Mouse (Mus musculus) brain, embryonic 18.5 days (tissue): ENCODE data around the gene Lama5.

Experiments used
- DNase-seq: peaks from one replicate; pipeline ENCODE4 v3.0.0-alpha.2; 2012; ENCODE audit warnings: low read depth, low spot score

Lama5 gene

DNA sequence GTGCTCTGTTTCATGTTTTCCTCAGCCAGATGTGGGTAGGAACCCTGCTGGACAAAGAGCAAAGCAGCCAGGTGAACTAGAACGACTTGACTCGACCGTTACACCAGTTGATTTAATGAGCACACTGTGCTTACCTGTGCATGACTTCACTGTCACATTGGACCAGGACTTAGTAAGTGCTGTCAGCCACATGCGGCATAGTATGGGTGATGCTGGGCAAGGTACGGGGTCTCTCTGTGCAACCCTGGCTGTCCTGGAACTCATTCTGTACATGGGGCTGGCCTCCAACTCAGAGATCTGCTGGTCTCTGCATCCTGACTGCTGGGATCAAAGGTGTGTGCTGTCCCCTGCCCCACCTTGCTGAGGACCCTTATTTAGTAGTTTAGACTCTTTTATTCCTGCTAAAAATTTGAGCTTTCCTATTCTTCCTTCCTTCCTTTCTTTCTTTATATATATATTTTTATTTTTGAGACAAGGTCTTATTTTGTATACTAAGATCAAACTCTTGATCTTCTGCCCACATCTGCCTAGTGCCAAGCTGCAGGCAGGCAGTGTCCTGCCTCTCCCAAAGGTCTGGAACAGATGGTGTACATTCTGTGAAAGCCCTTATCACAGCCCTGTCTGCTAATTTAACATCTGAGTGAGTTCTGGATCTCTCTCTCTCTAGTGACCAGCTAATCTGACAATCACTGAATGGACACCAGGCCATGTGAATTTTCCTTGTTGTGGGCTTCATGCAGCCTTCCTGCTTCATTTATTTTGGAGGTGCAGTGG lies 29.0 kb upstream of the Lama5 start:
- DNase-seq = no peak

GRCm38 (mm10) chr2:180251838-180252237 lies 26.2 kb upstream of the Lama5 start:
- DNase-seq = no peak

DNA sequence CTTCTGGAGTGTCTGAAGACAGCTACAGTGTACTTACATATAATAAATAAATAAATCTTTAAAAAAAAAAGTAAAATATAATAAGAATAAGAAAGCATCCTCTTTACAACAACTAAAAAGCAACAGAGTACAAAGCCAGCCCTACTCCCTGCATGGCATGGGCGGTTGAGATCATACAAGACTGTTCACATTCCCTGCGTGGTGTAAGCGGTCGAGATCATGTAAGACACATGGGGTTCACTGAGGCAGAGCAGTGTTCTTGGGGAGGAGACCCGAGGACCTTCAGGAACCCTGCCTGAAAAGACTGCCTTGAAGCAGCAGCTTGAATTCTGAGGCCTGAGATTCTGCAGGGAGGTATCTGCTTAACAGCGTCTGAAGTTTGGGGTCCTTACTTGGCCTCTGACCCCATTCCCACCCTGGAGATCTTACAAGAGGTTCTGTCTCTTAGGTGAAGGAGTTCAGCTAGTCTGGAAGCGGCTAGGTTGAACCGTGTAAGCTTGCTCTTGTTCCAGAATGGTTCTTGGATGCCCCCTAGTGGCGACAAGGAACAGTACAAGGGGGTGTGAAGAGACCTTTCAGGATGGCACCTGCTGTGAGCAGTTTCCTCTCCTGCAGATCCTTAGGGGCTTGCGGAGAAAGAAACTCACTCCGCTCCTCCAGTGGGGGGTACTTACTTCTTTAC lies 25.4 kb upstream of the Lama5 start:
- peak; percentile 72 for DNase-seq

GRCm38 (mm10) chr2:180248947-180249660 lies 23.4 kb upstream of the Lama5 start:
- no peak for DNase-seq

DNA sequence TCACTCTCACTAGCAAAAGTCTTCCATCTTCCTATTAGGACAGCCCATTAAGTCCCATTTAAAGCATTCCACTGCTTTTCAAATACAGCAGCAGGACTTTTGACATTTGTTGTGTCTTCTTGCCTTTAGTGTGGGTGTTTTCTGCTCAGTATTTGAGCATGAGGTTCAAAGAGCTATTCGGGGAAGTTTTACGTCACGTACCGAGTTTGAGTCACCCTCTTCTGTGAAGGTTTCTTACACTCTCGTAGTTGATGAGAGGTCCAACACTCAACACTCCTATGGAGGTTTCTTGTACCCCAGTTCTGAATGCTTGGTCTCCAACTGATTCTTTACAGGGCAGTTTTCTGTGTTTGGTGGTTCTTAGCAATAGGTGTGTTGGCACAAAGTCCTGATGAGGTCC lies 22.3 kb upstream of the Lama5 start:
- no peak for DNase-seq

GRCm38 (mm10) chr2:180243108-180243507 lies 17.4 kb upstream of the Lama5 start:
- DNase-seq = no peak

DNA sequence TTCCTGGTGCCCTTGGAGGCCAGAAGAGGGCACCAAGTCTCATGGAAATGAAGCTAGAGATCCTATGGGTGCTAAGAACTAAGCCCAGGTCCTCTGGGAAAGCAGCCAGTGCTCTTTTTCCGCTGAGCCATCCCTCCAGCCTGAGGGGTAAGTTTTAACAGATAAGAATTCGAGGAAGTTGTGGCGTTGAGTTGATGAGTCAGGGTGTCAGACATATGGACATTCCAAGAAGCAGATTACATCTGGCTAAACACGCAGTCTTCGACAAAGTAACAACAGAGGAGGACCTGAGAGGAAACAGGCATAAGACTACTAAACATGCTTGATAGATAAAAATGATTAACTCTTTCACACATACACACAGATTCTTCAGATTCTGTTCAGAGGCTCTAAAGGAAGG lies 12.9 kb upstream of the Lama5 start:
- no peak for DNase-seq

GRCm38 (mm10) chr2:180237601-180238345 lies 12.1 kb upstream of the Lama5 start:
- DNase-seq = no peak

- no peak for DNase-seq
Observed at GRCm38 (mm10) chr2:180236930-180237329, 11.3 kb upstream of the Lama5 start.

DNA sequence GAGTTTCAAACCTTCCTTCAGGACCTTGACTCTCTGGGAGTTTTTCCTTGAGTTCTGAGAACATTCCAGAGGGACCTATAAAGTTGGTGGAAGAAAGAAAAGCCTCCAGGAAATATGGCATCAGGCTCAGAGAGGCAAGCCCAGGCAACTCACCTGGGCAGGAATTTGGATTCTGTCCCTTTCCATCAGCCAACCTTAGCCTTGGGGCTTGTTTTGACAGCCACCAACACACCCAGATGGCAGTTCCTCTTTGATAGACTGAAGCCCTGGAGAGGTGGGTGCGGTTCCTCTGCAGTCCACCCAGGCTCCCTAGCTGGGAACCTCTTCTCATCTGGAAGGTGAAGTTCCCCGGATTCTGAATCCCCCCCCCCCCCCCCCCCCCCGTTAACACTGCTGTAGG lies 10.8 kb upstream of the Lama5 start:
- DNase-seq = no peak

DNA sequence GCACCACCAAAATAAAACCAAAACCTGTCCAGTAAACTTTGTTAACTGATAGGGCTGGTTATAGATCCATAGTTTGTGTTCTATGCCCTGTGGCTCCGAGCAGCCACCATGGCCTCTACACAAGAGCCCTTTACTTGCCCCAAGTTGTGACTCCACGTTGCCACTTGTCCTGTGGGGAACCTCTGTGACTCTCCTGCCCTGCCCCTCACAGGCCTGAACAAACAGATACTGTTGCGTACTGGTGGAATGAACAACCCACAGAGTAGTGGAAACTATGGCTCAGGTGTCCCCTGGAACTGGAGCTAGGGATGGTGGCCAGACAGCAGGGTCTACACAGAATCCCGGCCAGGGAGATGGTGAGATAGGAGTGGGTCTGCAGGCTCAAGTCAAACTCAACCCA lies 10.1 kb upstream of the Lama5 start:
- DNase-seq = no peak

DNA sequence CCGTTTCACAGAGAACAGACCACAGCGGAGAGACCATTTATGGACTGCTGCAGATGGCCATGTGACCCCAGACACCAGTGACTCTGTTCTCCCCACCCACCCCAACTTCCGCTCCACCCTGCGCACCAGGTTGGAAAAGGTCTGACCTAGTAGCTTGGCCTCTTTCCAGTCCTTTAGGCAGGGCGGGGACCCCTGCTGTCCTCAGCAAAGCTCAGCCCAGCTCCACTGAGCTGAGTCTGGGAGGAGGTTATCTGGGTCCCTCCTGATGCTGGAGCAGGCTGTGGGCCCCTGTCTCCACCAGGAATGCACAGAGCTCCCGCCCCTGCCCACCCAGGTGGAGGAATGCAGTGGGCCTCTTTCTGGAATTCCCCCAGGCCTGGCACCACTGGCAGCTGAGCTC lies 9.3 kb upstream of the Lama5 start:
- no peak for DNase-seq

- DNase-seq = no peak
Observed at GRCm38 (mm10) chr2:180234353-180234752, 8.7 kb upstream of the Lama5 start.

- DNase-seq = no peak
Observed at GRCm38 (mm10) chr2:180233101-180233904, 7.6 kb upstream of the Lama5 start.

- no peak for DNase-seq
Observed at GRCm38 (mm10) chr2:180230482-180230881, 4.8 kb upstream of the Lama5 start.

DNA sequence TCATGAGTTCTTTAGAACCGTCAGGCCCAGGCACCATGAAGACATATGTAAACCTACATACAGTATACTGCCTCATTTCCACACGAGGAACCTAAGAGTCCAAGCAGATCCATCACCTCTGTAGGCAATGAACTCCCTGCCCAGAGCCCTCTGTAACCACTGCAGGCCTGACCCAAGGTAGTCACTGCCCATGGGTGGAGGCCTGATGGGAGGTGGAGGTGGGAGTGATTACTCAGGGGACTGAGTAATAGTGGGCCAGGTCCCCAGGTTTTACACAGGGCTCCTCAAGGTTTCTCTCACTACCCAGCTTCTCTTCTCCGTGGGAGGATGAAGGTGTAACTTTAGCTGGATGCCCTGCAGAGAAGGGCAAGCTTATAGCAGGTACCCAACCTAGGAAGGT lies 3.5 kb upstream of the Lama5 start:
- DNase-seq = no peak

GRCm38 (mm10) chr2:180228592-180228991 lies 2.9 kb upstream of the Lama5 start:
- DNase-seq = no peak

- DNase-seq = no peak
Observed at GRCm38 (mm10) chr2:180228060-180228458, 2.4 kb upstream of the Lama5 start.

DNA sequence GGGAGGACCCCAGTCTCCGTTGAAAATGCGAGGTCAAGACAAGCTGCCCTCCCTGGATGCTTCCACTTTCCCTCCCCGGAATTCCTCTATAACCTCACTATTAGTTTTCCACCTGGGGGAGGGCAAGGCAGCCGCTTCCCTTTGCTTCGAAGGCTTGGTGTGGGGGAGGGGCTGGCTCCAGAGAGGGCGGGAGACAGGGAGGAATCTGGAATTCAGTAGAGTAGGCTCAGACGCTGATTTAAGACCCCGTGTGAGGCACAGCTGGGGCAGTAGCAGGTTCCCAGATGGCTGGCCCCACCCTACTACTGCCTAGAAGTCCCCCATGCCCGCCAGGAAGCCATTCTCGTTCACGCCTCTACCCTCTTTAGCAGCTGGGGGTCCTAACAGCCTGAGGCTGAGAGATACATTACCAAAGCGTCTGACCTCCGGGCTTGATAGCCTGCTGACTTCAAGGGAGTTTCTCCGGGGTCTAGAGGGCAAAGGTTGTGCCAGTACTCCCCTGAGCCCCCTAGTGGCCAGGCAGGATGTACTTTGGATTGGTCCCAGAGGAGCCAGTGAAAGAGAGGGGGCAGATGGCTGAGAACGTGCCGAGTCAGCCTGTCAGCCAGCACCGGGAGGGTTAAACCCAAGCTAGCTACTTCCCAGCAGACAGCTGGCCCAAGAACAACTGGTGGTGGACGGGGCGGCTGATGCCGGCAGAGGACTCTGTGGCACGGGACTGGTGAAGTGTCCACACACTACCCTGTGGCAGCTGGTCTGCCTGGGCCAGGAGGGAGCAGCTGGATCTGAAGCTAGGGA lies 1.8 kb upstream of the Lama5 start:
- no peak for DNase-seq

GRCm38 (mm10) chr2:180225044-180225761 lies 456 bp downstream of the Lama5 start:
- DNase-seq = no peak
